Mouse (Mus musculus) adrenal gland, postnatal 10 days (tissue): ENCODE measurements around the gene Mmp27. TPM values are rescaled to one million over a fixed set of nuclear protein-coding genes. Genes with fewer than 3 reads are reported as not detected.
A peak's percentile ranks its signal among the peaks of the same experiment; 100 is the strongest.

Source experiments
- DNase-seq: peaks from one replicate; pipeline ENCODE4 v3.0.0; 2021; ENCODE audit warnings: mixed read lengths
- total RNA-seq, 2 experiments: library from RNA; stranded (reverse); gene quantifications; 2 replicates each; pipeline ENCODE4 v1.2.3; 2021

The Mmp27 gene
- total RNA-seq, 2 experiments from 2014 or later, result 0.15 to 0.30 TPM

GRCm38 (mm10) chr9:7602982-7603742 lies 32.0 kb downstream of the Mmp27 start:
- peak; percentile 81 for DNase-seq

GRCm38 (mm10) chr9:7604005-7604404 lies 32.8 kb downstream of the Mmp27 start:
- no peak for DNase-seq

- no peak for DNase-seq
Measured at GRCm38 (mm10) chr9:7605638-7606037, 34.4 kb downstream of the Mmp27 start.

GRCm38 (mm10) chr9:7622582-7622981 lies 51.4 kb downstream of the Mmp27 start:
- DNase-seq, result no peak

- no peak for DNase-seq
Measured at GRCm38 (mm10) chr9:7627931-7628330, 56.7 kb downstream of the Mmp27 start, which contains the start of gene Mmp20. Mmp20 (plus strand) TSS chr9:7628231.

Other genes with a start within 250 kb of the Mmp27 start
- gene Mmp12, start 227.0 kb upstream of the Mmp27 start, total RNA-seq, result under 1 TPM; 0.24 to 0.45 TPM
- not detected for gene Mmp1b, start 183.3 kb upstream of the Mmp27 start, total RNA-seq
- under 1 TPM in 1 of 2 experiments, not detected in 1; 0.18 TPM for gene Mmp3, start 125.6 kb upstream of the Mmp27 start, total RNA-seq
- not detected for gene Mmp10, start 69.0 kb upstream of the Mmp27 start, total RNA-seq
- 1 to 10 TPM; 1.1 to 2.6 TPM for gene Mmp8, start 12.9 kb upstream of the Mmp27 start, total RNA-seq
- gene Mmp20, start 56.8 kb downstream of the Mmp27 start, total RNA-seq, result not detected
- not detected for gene Mmp7, start 120.7 kb downstream of the Mmp27 start, total RNA-seq
- gene Tmem123, start 192.6 kb downstream of the Mmp27 start, total RNA-seq, result 100 to 1,000 TPM in 1 of 2 experiments, 10 to 100 TPM in 1; 84.2 to 106 TPM